ENCODE assay signal across 23 mouse cellular contexts in genomic region chr16:30677016-30677415, GRCm38 (mm10).
"Had no signal": no experiment of that assay in that cellular context is flagged by ENCODE, and none has a peak within 500 bp of the region (broad histone marks: within the 10 kb centered on the region; RNA-seq: fewer than 3 reads in every experiment).

No protein-coding gene starts in this region.

- H3K27me3 ChIP-seq: intestine, embryonic 15.5 days; limb, embryonic 13.5 days; liver, embryonic 12.5 days; liver, embryonic 15.5 days; lung, embryonic 15.5 days; neural tube, embryonic 12.5 days; neural tube, embryonic 15.5 days had no signal

- H3K4me1 ChIP-seq: intestine, embryonic 15.5 days; limb, embryonic 13.5 days; liver, embryonic 12.5 days; liver, embryonic 15.5 days; neural tube, embryonic 12.5 days; neural tube, embryonic 15.5 days had no signal

- DNase-seq: kidney, adult 18-20 months; kidney, adult 9 months; kidney, postnatal 14 days; kidney, postnatal 4 days; left cerebral cortex, postnatal 4 days; liver; lung, adult 18-20 months; lung, postnatal 10 days; lung, postnatal 36 days; midbrain, embryonic 14.5 days; retina, postnatal 1 day; right cerebral cortex, postnatal 25 days; thymus, adult 2 months; thymus, postnatal 14 days; thymus, postnatal 4 days had no signal

- H3K9me3 ChIP-seq: intestine, embryonic 15.5 days; liver, embryonic 12.5 days; liver, embryonic 15.5 days; lung, embryonic 15.5 days; neural tube, embryonic 12.5 days; neural tube, embryonic 15.5 days had no signal

- H3K4me2 ChIP-seq: intestine, embryonic 15.5 days; limb, embryonic 13.5 days; liver, embryonic 12.5 days; liver, embryonic 15.5 days; lung, embryonic 15.5 days; midbrain, embryonic 11.5 days; neural tube, embryonic 12.5 days; neural tube, embryonic 15.5 days had no signal

- H3K36me3 ChIP-seq: intestine, embryonic 15.5 days; limb, embryonic 13.5 days; liver, embryonic 12.5 days; liver, embryonic 15.5 days; lung, embryonic 15.5 days; neural tube, embryonic 12.5 days; neural tube, embryonic 15.5 days had no signal

- H3K27ac ChIP-seq: intestine, embryonic 15.5 days; limb, embryonic 13.5 days; liver, embryonic 12.5 days; liver, embryonic 15.5 days; lung, embryonic 15.5 days; neural tube, embryonic 12.5 days; neural tube, embryonic 15.5 days had no signal

- H3K9ac ChIP-seq: intestine, embryonic 15.5 days; limb, embryonic 13.5 days; liver, embryonic 12.5 days; liver, embryonic 15.5 days; lung, embryonic 15.5 days; neural tube, embryonic 12.5 days; neural tube, embryonic 15.5 days had no signal

- H3K4me3 ChIP-seq: intestine, embryonic 15.5 days; limb, embryonic 13.5 days; liver, embryonic 12.5 days; liver, embryonic 15.5 days; lung, embryonic 15.5 days; neural tube, embryonic 12.5 days; neural tube, embryonic 15.5 days had no signal
